Mouse (Mus musculus): Measurements from ENCODE around the gene Hpn.

- TF ChIP-seq CTCF (IDR thresholded peaks at IDR 0.05; ENCODE audit: borderline replicate concordance, insufficient read depth, low read length) (no peak), POLR2A (IDR thresholded peaks at IDR 0.05; ENCODE audit: low read depth, low read length) (no peak)
These were observed at the start of gene Hpn for GRCm38 (mm10) chr7:31115182-31115581.
